Mouse (Mus musculus) MEL-GATA-1-ER (cell line): ENCODE data around the gene Repin1.

ENCODE experiments used
- DNase-seq: peaks from one replicate; pipeline ENCODE4 v3.0.0-alpha.2; 2012; ENCODE audit warnings: low read depth; ENCODE audit errors: extremely low read depth

Gene Repin1

GRCm38 (mm10) chr6:48623460-48623859 lies 29.8 kb downstream of the Repin1 start:
- DNase-seq, result no peak

DNA sequence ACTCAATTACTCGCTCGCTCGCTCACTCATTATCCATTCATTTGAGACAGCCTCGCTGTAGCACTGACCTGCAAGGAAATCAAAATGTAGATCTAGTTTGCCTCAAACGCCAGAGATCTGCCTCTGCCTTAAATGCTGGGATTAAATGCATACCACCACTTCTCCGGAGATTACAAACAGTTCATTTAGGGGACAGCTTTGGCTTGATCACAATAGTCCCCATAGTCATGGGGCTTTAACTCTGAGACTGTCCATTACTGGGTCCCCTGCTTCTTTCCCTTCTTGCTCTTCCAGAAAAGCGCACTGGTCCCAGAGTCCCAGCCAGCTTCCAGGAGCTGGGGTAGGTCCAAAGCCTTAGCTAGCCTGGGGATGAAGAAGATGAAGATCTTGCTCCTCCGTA lies 32.8 kb downstream of the Repin1 start, which contains the start of gene AI854703:
Gene AI854703, plus strand, starts transcription at position 301 of the 400 bp plus-strand sequence.
- no peak for DNase-seq

- DNase-seq, result no peak
Measured at GRCm38 (mm10) chr6:48626984-48627383, 33.3 kb downstream of the Repin1 start.

GRCm38 (mm10) chr6:48627511-48627924 lies 33.8 kb downstream of the Repin1 start:
- no peak for DNase-seq

GRCm38 (mm10) chr6:48628377-48628776 lies 34.7 kb downstream of the Repin1 start:
- DNase-seq, result no peak

GRCm38 (mm10) chr6:48628808-48629660 lies 35.4 kb downstream of the Repin1 start:
- no peak for DNase-seq

DNA sequence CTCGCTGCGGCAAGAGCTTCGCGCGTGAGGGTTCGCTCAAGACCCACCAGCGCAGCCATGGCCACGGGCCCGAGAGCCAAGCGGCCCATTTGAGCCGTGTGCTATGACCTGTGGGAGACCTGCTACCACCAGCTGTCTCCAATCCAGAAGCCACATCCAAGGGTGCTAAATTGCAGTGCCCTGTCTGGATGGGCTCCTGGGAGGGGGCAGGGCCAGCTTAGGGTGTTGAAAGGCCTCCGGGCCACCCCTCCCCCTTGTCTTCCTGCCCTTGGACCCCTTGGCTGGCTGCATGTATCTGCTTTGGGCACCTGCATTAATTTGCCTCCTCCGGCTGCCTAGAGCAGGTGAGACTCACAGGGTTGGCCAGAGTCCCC lies 36.0 kb downstream of the Repin1 start:
- no peak for DNase-seq

DNA sequence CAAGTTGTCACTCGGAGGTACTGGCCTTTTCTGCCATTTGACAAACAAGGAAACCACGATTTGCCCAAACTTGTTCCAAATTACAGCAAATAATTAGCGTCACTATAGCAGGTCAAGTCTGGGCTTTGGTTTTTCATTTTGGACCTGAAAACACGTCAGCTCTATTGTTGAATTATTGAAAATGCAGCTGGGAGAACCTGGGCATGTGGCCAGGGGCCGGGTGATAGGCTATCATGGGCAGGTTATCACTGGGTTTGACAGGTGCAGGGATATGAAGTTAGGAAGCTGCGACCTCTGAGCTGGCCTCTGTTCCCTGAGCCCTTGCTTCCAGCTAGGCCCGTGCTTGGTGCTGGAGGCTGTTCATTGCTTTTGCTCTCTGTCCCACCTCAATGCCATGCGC lies 37.1 kb downstream of the Repin1 start:
- DNase-seq, result no peak

DNA sequence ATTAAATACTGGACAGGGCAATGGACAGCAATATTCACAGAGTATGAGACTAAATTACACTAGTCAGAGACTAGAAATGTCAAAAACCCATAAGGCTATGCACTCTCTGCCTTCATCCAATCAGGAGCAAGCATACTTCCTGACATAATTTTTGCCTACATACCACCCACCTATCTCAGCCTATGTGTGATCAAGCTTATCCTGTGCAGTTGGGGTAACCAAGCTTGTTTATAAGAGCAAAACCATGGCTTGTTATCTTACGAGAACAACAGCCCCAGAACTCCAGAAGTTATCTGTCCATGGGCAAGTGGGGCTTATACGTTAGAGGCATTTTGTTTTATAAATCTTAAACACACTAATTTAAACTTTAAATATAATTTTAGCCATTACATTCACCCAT lies 41.4 kb downstream of the Repin1 start:
- DNase-seq, result no peak

DNA sequence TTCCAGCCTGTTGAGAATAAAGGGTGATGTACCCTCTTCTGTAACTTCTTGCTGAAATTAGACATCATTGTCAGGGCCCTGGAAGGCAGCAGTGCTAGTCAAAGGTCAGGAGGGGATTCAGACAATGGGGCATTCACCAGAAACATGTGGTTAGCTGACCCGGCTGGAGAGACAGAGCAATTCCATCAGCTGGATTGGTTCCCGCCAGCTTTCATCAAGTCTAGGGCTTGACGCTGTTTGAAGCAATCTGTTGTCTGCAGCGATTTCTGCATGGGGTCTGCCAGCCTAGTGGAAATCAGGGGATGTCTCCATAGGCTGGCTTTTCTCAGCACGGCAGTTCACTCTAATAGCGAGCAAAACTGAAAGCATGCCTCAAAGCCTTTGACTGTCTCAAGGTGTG lies 42.8 kb downstream of the Repin1 start:
- DNase-seq, result no peak

GRCm38 (mm10) chr6:48637811-48638500 lies 44.3 kb downstream of the Repin1 start:
- DNase-seq, result no peak

- DNase-seq, result no peak
Measured at GRCm38 (mm10) chr6:48638553-48638952, 44.9 kb downstream of the Repin1 start.

DNA sequence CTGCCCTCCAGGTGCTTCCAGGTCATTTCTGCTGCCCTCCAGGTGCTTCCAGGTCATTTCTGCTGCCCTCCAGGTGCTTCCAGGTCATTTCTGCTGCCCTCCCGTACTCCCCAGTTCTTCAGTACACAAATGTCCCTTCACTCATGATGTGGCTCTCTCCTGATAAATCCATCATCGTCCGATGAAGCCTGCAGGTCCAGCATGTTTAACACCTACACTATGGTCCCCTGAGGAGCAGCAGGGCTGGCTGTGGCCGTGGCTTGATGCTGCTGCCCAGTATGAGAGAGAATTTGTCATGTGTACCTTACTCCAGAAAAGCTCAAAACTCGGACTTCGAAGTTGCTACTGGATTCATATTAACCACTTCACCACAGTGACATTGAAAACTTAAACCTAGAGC lies 47.7 kb downstream of the Repin1 start:
- no peak for DNase-seq

GRCm38 (mm10) chr6:48642764-48643292 lies 49.1 kb downstream of the Repin1 start:
- peak; percentile 16 for DNase-seq

GRCm38 (mm10) chr6:48645660-48646308 lies 52.1 kb downstream of the Repin1 start:
- DNase-seq, result peak; percentile 18

- DNase-seq, result no peak
Measured at GRCm38 (mm10) chr6:48646309-48646690, 52.6 kb downstream of the Repin1 start.

DNA sequence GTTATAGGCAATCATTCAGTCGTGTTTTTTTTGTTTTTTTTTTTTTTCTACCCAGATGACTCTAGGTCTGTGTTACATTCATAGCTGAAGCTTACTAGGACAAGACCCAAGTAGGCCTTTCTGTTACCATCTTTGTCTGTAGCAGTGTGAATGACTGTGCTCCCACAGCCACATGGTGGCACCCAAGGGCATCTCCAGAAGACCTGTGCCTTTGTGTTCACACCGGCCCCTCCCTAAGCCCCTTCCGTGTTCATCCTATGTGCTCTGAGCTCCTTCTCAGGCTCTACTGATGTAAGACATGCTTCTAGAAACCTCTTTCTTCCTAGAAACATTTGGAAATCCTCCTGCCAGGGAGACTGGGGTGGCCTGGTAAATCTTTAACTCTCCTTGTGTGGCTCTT lies 53.3 kb downstream of the Repin1 start, which contains the start of gene Gimap8:
Gene Gimap8, plus strand, starts transcription at position 240 of the 400 bp plus-strand sequence.
- no peak for DNase-seq

- no peak for DNase-seq
Measured at GRCm38 (mm10) chr6:48647611-48648010, 53.9 kb downstream of the Repin1 start.
